Mouse (Mus musculus): ENCODE data around the gene Scaf4. TPM values are rescaled to one million over a fixed set of nuclear protein-coding genes. Genes with fewer than 3 reads are reported as not detected.

Scaf4 gene
- polyA plus RNA-seq (2014; fragmentation: Illumina TruSeq; extraction: RNeasy Lipid Tissue Mini Kit (QIAGEN cat#74804); ENCODE audit: low replicate concordance), result 18.6 TPM

DNA sequence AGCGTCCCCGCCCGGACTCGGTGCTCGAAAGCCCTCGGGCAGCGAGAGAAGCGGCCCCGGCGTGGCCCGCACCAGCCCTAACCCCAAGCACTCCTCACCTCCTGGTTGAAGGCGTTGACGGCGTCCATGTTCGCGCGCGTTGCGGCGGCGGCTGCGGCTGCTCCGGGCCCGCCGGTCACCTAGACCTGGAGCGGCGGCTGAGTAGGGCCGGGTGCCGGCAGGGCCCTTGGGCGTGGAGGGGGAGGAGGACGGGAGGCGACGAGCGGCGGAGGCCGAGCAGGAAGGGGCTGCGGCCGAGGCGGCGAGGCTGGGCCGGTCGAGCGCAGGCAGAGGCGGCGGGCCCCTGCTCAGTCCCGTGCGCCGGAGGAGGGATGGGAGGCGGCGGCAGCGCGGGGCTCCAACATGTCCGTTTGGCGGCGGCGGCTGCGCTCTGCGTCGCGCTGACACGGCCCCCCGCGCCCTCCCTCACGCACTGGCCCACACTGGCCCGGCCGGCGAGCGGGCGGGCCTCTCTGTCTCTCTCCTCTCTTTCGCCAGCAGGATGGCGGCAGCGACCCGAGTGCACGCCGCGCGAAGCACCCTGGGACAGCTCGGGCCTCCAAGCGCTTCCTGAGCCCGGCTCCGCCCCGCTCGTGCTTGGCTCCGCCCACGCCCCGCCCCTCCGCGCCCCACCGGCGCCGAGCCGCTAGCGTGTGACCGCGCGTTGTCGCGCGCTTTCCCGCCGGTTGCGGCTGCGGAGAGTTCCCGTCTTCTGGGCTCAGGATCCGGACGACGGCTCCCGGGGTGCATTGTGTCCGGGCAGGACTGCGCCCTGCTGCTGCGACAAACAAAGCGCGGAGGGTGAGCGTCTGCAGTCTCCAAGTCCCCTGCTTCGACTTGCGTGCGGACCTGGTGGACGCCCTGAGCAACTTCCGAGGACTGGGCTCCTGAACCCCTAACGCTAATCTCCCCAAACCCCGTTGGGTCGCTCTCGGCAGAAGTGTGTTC lies at the start of gene Scaf4:
Scaf4 (minus strand) TSS at position 599 of the 987 bp plus-strand sequence.

GRCm38 (mm10) chr16:90220026-90220891 lies 64.0 kb downstream of the Scaf4 start, which contains the start of gene Sod1:
TSS of gene Sod1 (plus strand) at chr16:90220754.

Other genes starting within 250 kb of the Scaf4 start
- 3.7 TPM for gene Tiam1, start 140.7 kb downstream of the Scaf4 start, polyA plus RNA-seq (2014; fragmentation: Illumina TruSeq; extraction: RNeasy Lipid Tissue Mini Kit (QIAGEN cat#74804); ENCODE audit: low replicate concordance)
- 147 TPM for gene Sod1, start 63.7 kb downstream of the Scaf4 start, polyA plus RNA-seq (2014; fragmentation: Illumina TruSeq; extraction: RNeasy Lipid Tissue Mini Kit (QIAGEN cat#74804); ENCODE audit: low replicate concordance)
- gene Hunk, start 101.5 kb upstream of the Scaf4 start, polyA plus RNA-seq (2014; fragmentation: Illumina TruSeq; extraction: RNeasy Lipid Tissue Mini Kit (QIAGEN cat#74804); ENCODE audit: low replicate concordance), result 0.56 TPM